Mouse (Mus musculus) limb, embryonic 12.5 days (tissue): ENCODE measurements around the gene Dpp3. TPM values are rescaled to one million over a fixed set of nuclear protein-coding genes. Genes with fewer than 3 reads are reported as not detected.
"Not testable (repeated sequence)": the region's sequence is repeated elsewhere in the genome, so short reads cannot be mapped to it uniquely, and the experiment has no call there.

Experiments
- ATAC-seq: fragments of 200-750 bp; cut with Nextera tagmentation; 2 replicates; pipeline ENCODE4 v1.8.0; 2017; ENCODE audit warnings: low read depth, moderate TSS enrichment; ENCODE audit not compliant: insufficient number of reproducible peaks, insufficient read depth, low FRiP score, low TSS enrichment
- H3K27ac ChIP-seq: fragments of 300-500 bp; sonication (generic); 2 replicates; pipeline ENCODE4 v1.5.1; 2016; ENCODE audit warnings: mild to moderate bottlenecking, moderate library complexity
- H3K27me3 ChIP-seq: fragments of 300-500 bp; sonication (generic); 2 replicates; pipeline ENCODE4 v1.6.1; 2016; ENCODE audit warnings: mild to moderate bottlenecking, moderate library complexity
- H3K36me3 ChIP-seq: fragments of 300-500 bp; sonication (generic); 2 replicates; pipeline ENCODE4 v1.6.1; 2016; ENCODE audit warnings: mild to moderate bottlenecking, moderate library complexity
- H3K4me1 ChIP-seq: fragments of 300-500 bp; sonication (generic); replicated peaks from 2 replicates; pipeline ENCODE4 v1.6.1; 2016
- H3K4me2 ChIP-seq: fragments of 300-500 bp; sonication (generic); 2 replicates; pipeline ENCODE4 v1.6.1; 2016; ENCODE audit warnings: mild to moderate bottlenecking, moderate library complexity
- H3K4me3 ChIP-seq: fragments of 300-500 bp; sonication (generic); replicated peaks from 2 replicates; pipeline ENCODE4 v1.5.1; 2016; ENCODE audit warnings: mild to moderate bottlenecking
- H3K9ac ChIP-seq: fragments of 300-500 bp; sonication (generic); replicated peaks from 2 replicates; pipeline ENCODE4 v1.6.1; 2016; ENCODE audit warnings: mild to moderate bottlenecking, moderate library complexity
- H3K9me3 ChIP-seq: fragments of 300-500 bp; sonication (generic); 2 replicates; pipeline ENCODE4 v1.6.1; 2016; ENCODE audit warnings: mild to moderate bottlenecking, moderate library complexity
- WGBS: fragments of 180-500 bp; shearing (Covaris S2); methylation state at CpG from one replicate; pipeline ENCODE4 v1.1.7; 2016; 5-methylcytosine and 5-hydroxymethylcytosine counted together
- polyA plus RNA-seq: library from polyadenylated mRNA; unstranded; fragments of >200 nt; fragmentation: Nextera tagmentation; extraction: Ambion mirVana; gene quantifications from 2 replicates; pipeline ENCODE4 v1.2.1, GENCODE M21; 2016

The Dpp3 gene
- 148 and 152 TPM in 2 replicates for polyA plus RNA-seq

- H3K9me3 ChIP-seq, result no peaks in the 10 kb centered on the region
- peak within 1 kb of the TSS; percentile 67 for H3K9ac ChIP-seq
- peak within 1 kb of the TSS; percentile 86 for H3K27ac ChIP-seq
- peak within 1 kb of the TSS; percentile 54 for H3K4me3 ChIP-seq
- under 1% methylated on average over 32 of the region's 32 CpGs for WGBS
- H3K36me3 ChIP-seq, result peaks cover 33% of the 10 kb centered on the region
- peak; percentile 98 for ATAC-seq
- H3K4me1 ChIP-seq, result peaks cover 17% of the 10 kb centered on the region
- H3K4me2 ChIP-seq, result peak within 1 kb of the TSS; percentile 71
- H3K27me3 ChIP-seq, result no peaks in the 10 kb centered on the region
These were observed at the start of gene Dpp3 for GRCm38 (mm10) chr19:4927904-4928531. TSS of gene Dpp3 (minus strand) at chr19:4928287.

- Histone ChIP-seq H3K4me1 (peaks cover 2% of the 10 kb centered on the region), H3K9ac (no peak overlapping the region), H3K27me3 (no peaks in the 10 kb centered on the region), H3K9me3 (0 out of 2 replicates have a peak, but pooled peaks cover 3% of the 10 kb centered on the region), H3K36me3 (peaks cover 45% of the 10 kb centered on the region), H3K27ac (no peak overlapping the region), H3K4me3 (no peak overlapping the region), H3K4me2 (no peak overlapping the region)
- no peak for ATAC-seq
- WGBS, result 100% methylated on average over 2 of the region's 2 CpGs
These were observed 40.1 kb upstream of the Dpp3 start for GRCm38 (mm10) chr19:4968236-4968635.

- H3K27ac ChIP-seq, result peak within 1 kb of the TSS; percentile 84
- H3K4me3 ChIP-seq, result peak within 1 kb of the TSS; percentile 81
- peaks cover 33% of the 10 kb centered on the region for H3K36me3 ChIP-seq
- ATAC-seq, result peak; percentile 96
- peak within 1 kb of the TSS; percentile 86 for H3K9ac ChIP-seq
- H3K27me3 ChIP-seq, result no peaks in the 10 kb centered on the region
- H3K4me2 ChIP-seq, result peak within 1 kb of the TSS; percentile 80
- H3K4me1 ChIP-seq, result peaks cover 7% of the 10 kb centered on the region
- under 1% methylated on average over 34 of the region's 34 CpGs for WGBS
- 0 out of 2 replicates have a peak, but pooled peaks cover 3% of the 10 kb centered on the region for H3K9me3 ChIP-seq
These were observed 34.0 kb upstream of the Dpp3 start, which contains the start of gene Mrpl11 for GRCm38 (mm10) chr19:4961928-4962601. TSS of gene Mrpl11 (plus strand) at chr19:4962147.

GRCm38 (mm10) chr19:4948641-4949040 is 20.6 kb upstream of the Dpp3 start:
- WGBS, result 84% methylated on average over 9 of the region's 9 CpGs
- H3K4me2 ChIP-seq, H3K9ac ChIP-seq, H3K9me3 ChIP-seq, H3K36me3 ChIP-seq, ATAC-seq, H3K27ac ChIP-seq, H3K4me3 ChIP-seq, H3K27me3 ChIP-seq, H3K4me1 ChIP-seq: not testable (repeated sequence)

- H3K9ac ChIP-seq, result no peak overlapping the region
- H3K36me3 ChIP-seq, result no peaks in the 10 kb centered on the region
- H3K4me1 ChIP-seq, result peaks cover 11% of the 10 kb centered on the region
- H3K27me3 ChIP-seq, result peaks cover 12% of the 10 kb centered on the region
- WGBS, result 43% methylated on average over 6 of the region's 6 CpGs
- no peak overlapping the region for H3K4me2 ChIP-seq
- no peak for ATAC-seq
- H3K27ac ChIP-seq, result no peak overlapping the region
- no peaks in the 10 kb centered on the region for H3K9me3 ChIP-seq
- H3K4me3 ChIP-seq, result no peak overlapping the region
These were observed 17.5 kb upstream of the Dpp3 start for GRCm38 (mm10) chr19:4945540-4945939.

GRCm38 (mm10) chr19:4943253-4943588 is 15.1 kb upstream of the Dpp3 start:
- Histone ChIP-seq H3K4me3 (peak overlapping the region; percentile 68), H3K4me2 (peak overlapping the region; percentile 93), H3K27ac (no peak overlapping the region), H3K36me3 (no peaks in the 10 kb centered on the region), H3K9ac (peak overlapping the region; percentile 73; the same call in 1 of the 2 replicates), H3K4me1 (peaks cover 11% of the 10 kb centered on the region), H3K9me3 (no peaks in the 10 kb centered on the region), H3K27me3 (peaks cover 12% of the 10 kb centered on the region)
- WGBS, result 9% methylated on average over 13 of the region's 13 CpGs
- no peak for ATAC-seq

GRCm38 (mm10) chr19:4942551-4943252 is 14.6 kb upstream of the Dpp3 start, which contains the start of gene Peli3:
TSS of gene Peli3 (minus strand) at chr19:4943127.
- Histone ChIP-seq H3K4me1 (peaks cover 11% of the 10 kb centered on the region), H3K27ac (0 out of 2 replicates have a peak within 1 kb of the TSS, but pooled peaks have one; percentile 7), H3K4me2 (peak within 1 kb of the TSS; percentile 93), H3K4me3 (peak within 1 kb of the TSS; percentile 68), H3K27me3 (peaks cover 12% of the 10 kb centered on the region), H3K9ac (peak within 1 kb of the TSS; percentile 73), H3K36me3 (no peaks in the 10 kb centered on the region), H3K9me3 (no peaks in the 10 kb centered on the region)
- under 1% methylated on average over 50 of the region's 55 CpGs for WGBS
- ATAC-seq, result peak; percentile 93

- Histone ChIP-seq H3K4me1 (peaks cover 5% of the 10 kb centered on the region; the same call in 1 of the 2 replicates), H3K36me3 (0 out of 2 replicates have a peak, but pooled peaks cover 5% of the 10 kb centered on the region), H3K27me3 (peaks cover 10% of the 10 kb centered on the region), H3K9ac (no peak overlapping the region), H3K4me2 (no peak overlapping the region), H3K4me3 (no peak overlapping the region), H3K27ac (no peak overlapping the region), H3K9me3 (no peaks in the 10 kb centered on the region)
- no peak for ATAC-seq
- 79% methylated on average over 17 of the region's 17 CpGs for WGBS
These were observed 9.6 kb upstream of the Dpp3 start for GRCm38 (mm10) chr19:4937444-4938310.

- Histone ChIP-seq H3K27me3 (peaks cover 4% of the 10 kb centered on the region), H3K9me3 (no peaks in the 10 kb centered on the region), H3K4me2 (no peak overlapping the region), H3K4me3 (no peak overlapping the region), H3K4me1 (no peaks in the 10 kb centered on the region), H3K27ac (no peak overlapping the region), H3K9ac (no peak overlapping the region), H3K36me3 (0 out of 2 replicates have a peak, but pooled peaks cover 5% of the 10 kb centered on the region)
- ATAC-seq, result no peak
- WGBS, result 91% methylated on average over 2 of the region's 2 CpGs
These were observed 8.8 kb upstream of the Dpp3 start for GRCm38 (mm10) chr19:4936896-4937295.

- Histone ChIP-seq H3K36me3 (peaks cover 30% of the 10 kb centered on the region), H3K27ac (peak overlapping the region; percentile 86), H3K4me3 (peak overlapping the region; percentile 54), H3K9me3 (no peaks in the 10 kb centered on the region), H3K9ac (peak overlapping the region; percentile 67), H3K4me2 (peak overlapping the region; percentile 71), H3K4me1 (peaks cover 17% of the 10 kb centered on the region), H3K27me3 (no peaks in the 10 kb centered on the region)
- WGBS, result 66% methylated on average over 5 of the region's 5 CpGs
- no peak; the same call in 1 of the 2 replicates for ATAC-seq
These were observed 694 bp upstream of the Dpp3 start for GRCm38 (mm10) chr19:4928781-4929180.
